Mouse (Mus musculus) heart, postnatal 0 days (tissue): Measurements from ENCODE around the gene Map3k12. TPM values are rescaled to one million over a fixed set of nuclear protein-coding genes. Genes with fewer than 3 reads are reported as not detected.
A peak's percentile ranks its signal among the peaks of the same experiment; 100 is the strongest.

ENCODE experiments used
- ATAC-seq: fragments of 200-750 bp; cut with Nextera tagmentation; 2 replicates; pipeline ENCODE4 v1.8.0; 2017; ENCODE audit warnings: low read depth, moderate number of reproducible peaks, moderate library complexity; ENCODE audit not compliant: insufficient read depth
- DNase-seq: peaks from one replicate; pipeline ENCODE4 v3.0.0-alpha.2; 2016; ENCODE audit warnings: low spot score
- H3K27ac ChIP-seq: fragments of 300-500 bp; sonication (generic); 2 replicates; pipeline ENCODE4 v1.5.1; 2014; ENCODE audit warnings: low read depth, mild to moderate bottlenecking
- H3K27me3 ChIP-seq: fragments of 300-500 bp; sonication (generic); 2 replicates; pipeline ENCODE4 v1.6.1; 2014; ENCODE audit warnings: low read length, mixed read lengths; ENCODE audit not compliant: control insufficient read depth, insufficient read depth
- H3K36me3 ChIP-seq: fragments of 300-500 bp; sonication (generic); replicated peaks from 2 replicates; pipeline ENCODE4 v1.6.1; 2014; ENCODE audit warnings: low read length, mixed read lengths; ENCODE audit not compliant: control insufficient read depth, insufficient read depth
- H3K4me1 ChIP-seq: fragments of 300-500 bp; sonication (generic); 2 replicates; pipeline ENCODE4 v1.6.1; 2014; ENCODE audit warnings: antibody characterized with exemption; ENCODE audit not compliant: control insufficient read depth, insufficient read depth
- H3K4me2 ChIP-seq: fragments of 300-500 bp; sonication (generic); 2 replicates; pipeline ENCODE4 v1.6.1; 2014; ENCODE audit warnings: low read depth, mild to moderate bottlenecking, low read length, moderate library complexity
- H3K4me3 ChIP-seq: fragments of 300-500 bp; sonication (generic); 2 replicates; pipeline ENCODE4 v1.5.1; 2014; ENCODE audit warnings: low read depth, low read length
- H3K9ac ChIP-seq: fragments of 300-500 bp; sonication (generic); replicated peaks from 2 replicates; pipeline ENCODE4 v1.6.1; 2014; ENCODE audit warnings: low read depth, low read length, mixed read lengths
- H3K9me3 ChIP-seq: fragments of 300-500 bp; sonication (generic); replicated peaks from 2 replicates; pipeline ENCODE4 v1.6.1; 2016; ENCODE audit warnings: low read length; ENCODE audit not compliant: control insufficient read depth
- CTCF ChIP-seq: IDR thresholded peaks from 2 replicates; pipeline ENCODE4 v1.5.1; 2016; ENCODE audit warnings: antibody characterized with exemption, control low read depth, low read depth
- EP300 ChIP-seq: IDR thresholded peaks from 2 replicates; pipeline ENCODE4 v1.6.1; 2016; ENCODE audit warnings: antibody characterized with exemption, low read depth
- WGBS: fragments of 180-500 bp; shearing (Covaris S2); extraction: QIAGEN DNeasy Blood & Tissue Kit; methylation state at CpG from one replicate; pipeline ENCODE4 v1.1.7; 2014; 5-methylcytosine and 5-hydroxymethylcytosine counted together
- polyA plus RNA-seq: library from polyadenylated mRNA; unstranded; fragments of >200 nt; fragmentation: Nextera tagmentation; extraction: Ambion mirVana; gene quantifications from 2 replicates; pipeline ENCODE4 v1.2.1, GENCODE M21; 2015
- total RNA-seq: library from RNA; depleted of rRNA; stranded (reverse); fragments of >200 nt; gene quantifications from 2 replicates; pipeline ENCODE4 v1.2.3, GENCODE M21; 2014; ENCODE audit warnings: low replicate concordance

Gene Map3k12
- total and polyA plus RNA-seq, 2 experiments from 2014 or later, result 4.1 to 6.1 TPM

DNA sequence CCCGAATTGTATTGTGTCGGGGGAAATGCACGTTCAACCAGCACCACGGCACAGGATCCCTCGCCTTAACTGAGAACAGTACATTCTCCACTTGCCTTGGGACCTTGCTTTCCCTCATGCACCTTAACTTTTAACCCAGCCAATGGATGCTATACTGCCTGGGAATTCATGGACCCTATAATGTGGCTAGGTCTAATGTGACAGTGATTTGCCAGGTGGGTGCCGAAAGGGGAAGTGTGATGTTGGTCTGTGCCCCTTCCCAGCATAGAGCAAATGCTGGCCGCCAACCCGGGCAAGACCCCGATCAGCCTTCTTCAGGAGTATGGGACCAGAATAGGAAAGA, 2.0 kb upstream of the Map3k12 start:
- WGBS, result 9% methylated on average over 9 of the region's 9 CpGs
- Histone ChIP-seq H3K4me3 (peak overlapping the region; percentile 61), H3K36me3 (peaks cover 21% of the 10 kb centered on the region), H3K27me3 (no peaks in the 10 kb centered on the region), H3K4me1 (peaks cover 23% of the 10 kb centered on the region), H3K27ac (peak overlapping the region; percentile 99), H3K9ac (peak overlapping the region; percentile 79), H3K9me3 (no peaks in the 10 kb centered on the region), H3K4me2 (peak overlapping the region; percentile 93)
- TF ChIP-seq EP300 (no peak), CTCF (no peak)
- DNase-seq (no peak), ATAC-seq (no peak)

- under 1% methylated on average over 60 of the region's 60 CpGs for WGBS
- H3K9me3 ChIP-seq, result no peaks in the 10 kb centered on the region
- ATAC-seq (peak; percentile 88), DNase-seq (peak; percentile 99)
- H3K9ac ChIP-seq, result peak within 1 kb of the TSS; percentile 79
- peaks cover 17% of the 10 kb centered on the region for H3K36me3 ChIP-seq
- H3K4me3 ChIP-seq, result peak within 1 kb of the TSS; percentile 61
- no peaks in the 10 kb centered on the region for H3K27me3 ChIP-seq
- H3K4me2 ChIP-seq, result peak within 1 kb of the TSS; percentile 93
- H3K4me1 ChIP-seq, result peaks cover 23% of the 10 kb centered on the region
- peak within 1 kb of the TSS; percentile 99 for H3K27ac ChIP-seq
- TF ChIP-seq EP300 (peak; percentile 91), CTCF (no peak)
Observed at GRCm38 (mm10) chr15:102517976-102518858, 1.4 kb upstream of the Map3k12 start, which contains the start of gene Tarbp2. Gene Tarbp2, plus strand, starts transcription at chr15:102518192.

DNA sequence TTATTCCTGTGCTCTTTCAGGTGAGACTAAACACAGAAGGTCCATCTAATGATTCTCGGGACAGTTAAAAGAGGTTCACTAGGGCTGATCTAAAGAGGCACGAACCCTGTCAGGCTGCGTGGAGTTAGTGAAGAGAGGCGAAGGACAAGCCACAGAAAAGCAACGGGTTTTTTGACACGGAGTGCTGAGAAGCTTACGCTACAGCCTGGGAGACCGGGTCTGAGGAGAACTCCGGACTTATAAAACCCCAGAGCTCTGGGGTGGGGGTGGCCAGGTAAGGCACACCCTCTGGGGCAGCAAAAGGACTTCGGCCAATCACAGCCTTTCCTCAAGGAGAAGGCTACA, 739 bp upstream of the Map3k12 start:
- DNase-seq (no peak), ATAC-seq (no peak)
- Histone ChIP-seq H3K4me1 (peaks cover 23% of the 10 kb centered on the region), H3K36me3 (peaks cover 16% of the 10 kb centered on the region), H3K9me3 (no peaks in the 10 kb centered on the region), H3K27ac (peak overlapping the region; percentile 99), H3K9ac (peak overlapping the region; percentile 58), H3K4me3 (peak overlapping the region; percentile 61), H3K4me2 (peak overlapping the region; percentile 93), H3K27me3 (no peaks in the 10 kb centered on the region)
- WGBS, result 0% methylated on average over 10 of the region's 10 CpGs
- TF ChIP-seq EP300 (no peak), CTCF (no peak)

DNA sequence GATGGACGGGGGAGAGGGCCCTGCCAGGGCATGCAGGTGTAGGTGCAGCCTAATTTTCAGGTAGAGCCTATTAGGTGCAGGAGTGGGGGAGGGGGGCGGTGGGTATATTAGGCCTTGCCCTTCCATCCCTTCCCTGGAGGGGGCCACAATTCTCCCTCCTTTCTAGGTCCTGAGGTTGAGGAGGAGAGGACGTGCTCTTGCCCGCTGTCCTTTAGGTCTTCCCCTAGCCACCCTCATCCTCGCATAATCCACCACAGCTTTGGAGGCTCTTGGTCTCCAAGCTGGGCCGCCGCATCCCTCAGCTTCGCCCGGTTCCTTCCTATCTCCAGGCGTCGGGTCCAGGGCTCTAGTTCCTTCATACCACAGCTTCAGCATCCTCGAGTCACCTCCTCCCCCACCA, 571 bp downstream of the Map3k12 start:
- TF ChIP-seq CTCF (no peak), EP300 (no peak)
- Histone ChIP-seq H3K4me3 (peak overlapping the region; percentile 61), H3K27ac (peak overlapping the region; percentile 99), H3K4me2 (peak overlapping the region; percentile 93), H3K9ac (peak overlapping the region; percentile 58), H3K4me1 (peaks cover 23% of the 10 kb centered on the region), H3K27me3 (no peaks in the 10 kb centered on the region), H3K36me3 (peaks cover 3% of the 10 kb centered on the region; the same call in 1 of the 2 replicates), H3K9me3 (no peaks in the 10 kb centered on the region)
- 5% methylated on average over 12 of the region's 12 CpGs for WGBS
- no peak for ATAC-seq
- DNase-seq, result no peak

DNA sequence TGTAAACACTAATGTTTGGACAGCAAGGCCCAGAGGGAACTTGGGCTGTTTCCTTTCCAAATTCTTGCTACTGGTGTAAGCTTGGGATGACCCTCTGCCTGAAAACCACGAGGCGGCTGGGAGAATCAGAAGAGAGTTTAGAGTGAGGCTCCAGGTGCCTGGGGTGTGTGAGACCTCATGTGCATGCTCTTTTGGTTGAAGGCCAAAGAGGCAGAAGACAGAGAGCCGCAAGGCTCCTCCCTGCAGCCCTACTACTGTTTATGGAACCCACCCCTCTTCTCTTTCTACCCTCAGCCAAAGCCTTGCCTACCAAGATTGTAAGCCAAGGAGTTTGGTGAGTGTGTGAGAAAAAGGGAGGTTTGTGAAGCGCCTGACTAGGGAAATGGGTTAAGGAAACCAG, 1.1 kb downstream of the Map3k12 start:
- no peak overlapping the region for H3K27ac ChIP-seq
- 57% methylated on average over 4 of the region's 4 CpGs for WGBS
- H3K4me3 ChIP-seq, result no peak overlapping the region
- no peak overlapping the region for H3K9ac ChIP-seq
- ATAC-seq (no peak), DNase-seq (no peak)
- peak overlapping the region; percentile 93 for H3K4me2 ChIP-seq
- no peak for TF ChIP-seq EP300
- no peak for TF ChIP-seq CTCF
- H3K4me1 ChIP-seq, result peaks cover 23% of the 10 kb centered on the region
- no peaks in the 10 kb centered on the region for H3K27me3 ChIP-seq
- no peaks in the 10 kb centered on the region for H3K9me3 ChIP-seq
- no peaks in the 10 kb centered on the region for H3K36me3 ChIP-seq
